Mouse (Mus musculus): ENCODE results near the gene Il23r. TPM values are rescaled to one million over a fixed set of nuclear protein-coding genes. Genes with fewer than 3 reads are reported as not detected.
"Not testable (repeated sequence)": the region's sequence is repeated elsewhere in the genome, so short reads cannot be mapped to it uniquely, and the experiment has no call there.

The Il23r gene
- polyA plus RNA-seq, 1 experiment from 2014 or later = not detected

- no peaks in the 10 kb centered on the region for H3K4me1 ChIP-seq (ENCODE audit: control insufficient read depth, low read depth, low read length)
- no peaks in the 10 kb centered on the region for H3K36me3 ChIP-seq (ENCODE audit: control insufficient read depth, insufficient read depth)
- no peaks in the 10 kb centered on the region for H3K9me3 ChIP-seq (replicated peaks; ENCODE audit: control insufficient read depth, low read length)
- no peak overlapping the region for H3K9ac ChIP-seq (ENCODE audit: low read depth, low read length)
- H3K4me2 ChIP-seq (ENCODE audit: low read depth, low read length) = no peak overlapping the region
- no peak overlapping the region for H3K4me3 ChIP-seq (ENCODE audit: low read depth, low read length)
- H3K27me3 ChIP-seq (ENCODE audit: control insufficient read depth, insufficient read depth, low read depth, low read length) = no peaks in the 10 kb centered on the region
- H3K27ac ChIP-seq (ENCODE audit: low read length) = no peak overlapping the region
- no peak for ATAC-seq (ENCODE audit: low read depth)
Observed at GRCm38 (mm10) chr6:67510752-67511151, 19.1 kb upstream of the Il23r start.

GRCm38 (mm10) chr6:67501938-67502337, 10.3 kb upstream of the Il23r start:
- H3K27me3 ChIP-seq (ENCODE audit: control insufficient read depth, insufficient read depth, low read depth, low read length); H3K4me2 ChIP-seq (ENCODE audit: low read depth, low read length); H3K27ac ChIP-seq (ENCODE audit: low read length); ATAC-seq (ENCODE audit: low read depth); H3K9ac ChIP-seq (ENCODE audit: low read depth, low read length); H3K4me1 ChIP-seq (ENCODE audit: control insufficient read depth, low read depth, low read length); H3K4me3 ChIP-seq (ENCODE audit: low read depth, low read length); H3K9me3 ChIP-seq (replicated peaks; ENCODE audit: control insufficient read depth, low read length); H3K36me3 ChIP-seq (ENCODE audit: control insufficient read depth, insufficient read depth): not testable (repeated sequence)
- 71% methylated on average over 2 of the region's 6 CpGs for WGBS (ENCODE audit: insufficient replicate concordance)

GRCm38 (mm10) chr6:67481012-67481411, 10.6 kb downstream of the Il23r start:
- Histone ChIP-seq H3K4me3 (ENCODE audit: low read depth, low read length) (no peak overlapping the region), H3K9ac (ENCODE audit: low read depth, low read length) (no peak overlapping the region), H3K9me3 (replicated peaks; ENCODE audit: control insufficient read depth, low read length) (no peaks in the 10 kb centered on the region), H3K27ac (ENCODE audit: low read length) (no peak overlapping the region), H3K4me2 (ENCODE audit: low read depth, low read length) (no peak overlapping the region), H3K4me1 (ENCODE audit: control insufficient read depth, low read depth, low read length) (no peaks in the 10 kb centered on the region), H3K27me3 (ENCODE audit: control insufficient read depth, insufficient read depth, low read depth, low read length) (no peaks in the 10 kb centered on the region), H3K36me3 (ENCODE audit: control insufficient read depth, insufficient read depth) (no peaks in the 10 kb centered on the region)
- ATAC-seq (ENCODE audit: low read depth) = no peak
- WGBS (ENCODE audit: insufficient replicate concordance) = 48% methylated on average over 2 of the region's 2 CpGs

GRCm38 (mm10) chr6:67471242-67471641, 20.4 kb downstream of the Il23r start:
- H3K36me3 ChIP-seq (ENCODE audit: control insufficient read depth, insufficient read depth) = no peaks in the 10 kb centered on the region
- H3K4me2 ChIP-seq (ENCODE audit: low read depth, low read length) = no peak overlapping the region
- H3K4me1 ChIP-seq (ENCODE audit: control insufficient read depth, low read depth, low read length) = no peaks in the 10 kb centered on the region
- no peak for ATAC-seq (ENCODE audit: low read depth)
- 21% methylated on average over 1 of the region's 1 CpGs for WGBS (ENCODE audit: insufficient replicate concordance)
- no peaks in the 10 kb centered on the region for H3K27me3 ChIP-seq (ENCODE audit: control insufficient read depth, insufficient read depth, low read depth, low read length)
- no peaks in the 10 kb centered on the region for H3K9me3 ChIP-seq (replicated peaks; ENCODE audit: control insufficient read depth, low read length)
- no peak overlapping the region for H3K27ac ChIP-seq (ENCODE audit: low read length)
- H3K9ac ChIP-seq (ENCODE audit: low read depth, low read length) = no peak overlapping the region
- no peak overlapping the region for H3K4me3 ChIP-seq (ENCODE audit: low read depth, low read length)

GRCm38 (mm10) chr6:67459424-67459823, 32.2 kb downstream of the Il23r start:
- H3K4me1 ChIP-seq (ENCODE audit: control insufficient read depth, low read depth, low read length) = no peaks in the 10 kb centered on the region
- 85% methylated on average over 1 of the region's 1 CpGs for WGBS (ENCODE audit: insufficient replicate concordance)
- H3K36me3 ChIP-seq (ENCODE audit: control insufficient read depth, insufficient read depth) = no peaks in the 10 kb centered on the region
- no peaks in the 10 kb centered on the region for H3K9me3 ChIP-seq (replicated peaks; ENCODE audit: control insufficient read depth, low read length)
- H3K4me3 ChIP-seq (ENCODE audit: low read depth, low read length) = no peak overlapping the region
- H3K27ac ChIP-seq (ENCODE audit: low read length) = no peak overlapping the region
- no peaks in the 10 kb centered on the region for H3K27me3 ChIP-seq (ENCODE audit: control insufficient read depth, insufficient read depth, low read depth, low read length)
- ATAC-seq (ENCODE audit: low read depth) = no peak
- no peak overlapping the region for H3K9ac ChIP-seq (ENCODE audit: low read depth, low read length)
- no peak overlapping the region for H3K4me2 ChIP-seq (ENCODE audit: low read depth, low read length)

GRCm38 (mm10) chr6:67451330-67451729, 40.3 kb downstream of the Il23r start:
- ATAC-seq (ENCODE audit: low read depth) = no peak
- WGBS (ENCODE audit: insufficient replicate concordance) = 43% methylated on average over 5 of the region's 5 CpGs

GRCm38 (mm10) chr6:67445866-67446265, 45.8 kb downstream of the Il23r start:
- 68% methylated on average over 1 of the region's 1 CpGs for WGBS (ENCODE audit: insufficient replicate concordance)
- H3K27me3 ChIP-seq (ENCODE audit: control insufficient read depth, insufficient read depth, low read depth, low read length) = no peaks in the 10 kb centered on the region
- no peak overlapping the region for H3K9ac ChIP-seq (ENCODE audit: low read depth, low read length)
- no peaks in the 10 kb centered on the region for H3K9me3 ChIP-seq (replicated peaks; ENCODE audit: control insufficient read depth, low read length)
- no peak for ATAC-seq (ENCODE audit: low read depth)
- H3K27ac ChIP-seq (ENCODE audit: low read length) = no peak overlapping the region
- H3K36me3 ChIP-seq (ENCODE audit: control insufficient read depth, insufficient read depth) = no peaks in the 10 kb centered on the region
- no peaks in the 10 kb centered on the region for H3K4me1 ChIP-seq (ENCODE audit: control insufficient read depth, low read depth, low read length)
- no peak overlapping the region for H3K4me2 ChIP-seq (ENCODE audit: low read depth, low read length)
- no peak overlapping the region for H3K4me3 ChIP-seq (ENCODE audit: low read depth, low read length)

More at GRCm38 (mm10) chr6:67451330-67451729, 40.3 kb downstream of the Il23r start:
- Histone ChIP-seq H3K27me3 (ENCODE audit: control insufficient read depth, insufficient read depth, low read depth, low read length) (no peaks in the 10 kb centered on the region), H3K4me1 (ENCODE audit: control insufficient read depth, low read depth, low read length) (no peaks in the 10 kb centered on the region), H3K27ac (ENCODE audit: low read length) (no peak overlapping the region), H3K4me2 (ENCODE audit: low read depth, low read length) (no peak overlapping the region), H3K4me3 (ENCODE audit: low read depth, low read length) (no peak overlapping the region), H3K9ac (ENCODE audit: low read depth, low read length) (no peak overlapping the region), H3K9me3 (replicated peaks; ENCODE audit: control insufficient read depth, low read length) (no peaks in the 10 kb centered on the region), H3K36me3 (ENCODE audit: control insufficient read depth, insufficient read depth) (no peaks in the 10 kb centered on the region)

GRCm38 (mm10) chr6:67443124-67443523, 48.5 kb downstream of the Il23r start:
- Histone ChIP-seq H3K4me3 (ENCODE audit: low read depth, low read length) (no peak overlapping the region), H3K9ac (ENCODE audit: low read depth, low read length) (no peak overlapping the region), H3K9me3 (replicated peaks; ENCODE audit: control insufficient read depth, low read length) (no peaks in the 10 kb centered on the region), H3K27ac (ENCODE audit: low read length) (no peak overlapping the region), H3K4me1 (ENCODE audit: control insufficient read depth, low read depth, low read length) (no peaks in the 10 kb centered on the region), H3K36me3 (ENCODE audit: control insufficient read depth, insufficient read depth) (no peaks in the 10 kb centered on the region), H3K27me3 (ENCODE audit: control insufficient read depth, insufficient read depth, low read depth, low read length) (no peaks in the 10 kb centered on the region), H3K4me2 (ENCODE audit: low read depth, low read length) (no peak overlapping the region)
- ATAC-seq (ENCODE audit: low read depth) = no peak
- 65% methylated on average over 6 of the region's 6 CpGs for WGBS (ENCODE audit: insufficient replicate concordance)

- Histone ChIP-seq H3K36me3 (ENCODE audit: control insufficient read depth, insufficient read depth) (no peaks in the 10 kb centered on the region), H3K9me3 (replicated peaks; ENCODE audit: control insufficient read depth, low read length) (no peaks in the 10 kb centered on the region), H3K27me3 (ENCODE audit: control insufficient read depth, insufficient read depth, low read depth, low read length) (no peaks in the 10 kb centered on the region), H3K4me3 (ENCODE audit: low read depth, low read length) (no peak overlapping the region), H3K9ac (ENCODE audit: low read depth, low read length) (no peak overlapping the region), H3K27ac (ENCODE audit: low read length) (no peak overlapping the region), H3K4me1 (ENCODE audit: control insufficient read depth, low read depth, low read length) (no peaks in the 10 kb centered on the region), H3K4me2 (ENCODE audit: low read depth, low read length) (no peak overlapping the region)
- WGBS (ENCODE audit: insufficient replicate concordance) = 48% methylated on average over 3 of the region's 3 CpGs
- no peak for ATAC-seq (ENCODE audit: low read depth)
Observed at GRCm38 (mm10) chr6:67437814-67438385, 53.8 kb downstream of the Il23r start.

Data from liver, embryonic 16.5 days (tissue).